Mouse (Mus musculus) limb, embryonic 14.5 days (tissue): ENCODE results near the gene 1700029F12Rik. TPM values are rescaled to one million over a fixed set of nuclear protein-coding genes. Genes with fewer than 3 reads are reported as not detected.

ENCODE experiments used
- ATAC-seq: fragments of 200-750 bp; cut with Nextera tagmentation; 2 replicates; pipeline ENCODE4 v1.8.0; 2017; ENCODE audit warnings: low read depth, moderate number of reproducible peaks, moderate TSS enrichment; ENCODE audit not compliant: low FRiP score
- DNase-seq: peaks from one replicate; pipeline ENCODE4 v3.0.0-alpha.2; 2015; ENCODE audit warnings: low spot score
- H3K27ac ChIP-seq: fragments of 300-500 bp; sonication (generic); replicated peaks from 2 replicates; pipeline ENCODE4 v1.5.1; 2014; ENCODE audit warnings: low read depth, mild to moderate bottlenecking, low read length, moderate library complexity, mixed read lengths
- H3K27me3 ChIP-seq: fragments of 300-500 bp; sonication (generic); 2 replicates; pipeline ENCODE4 v1.6.1; 2014; ENCODE audit warnings: low read length, mixed read lengths; ENCODE audit not compliant: control insufficient read depth, insufficient read depth
- H3K36me3 ChIP-seq: fragments of 300-500 bp; sonication (generic); 2 replicates; pipeline ENCODE4 v1.6.1; 2014; ENCODE audit warnings: mild to moderate bottlenecking, low read length, moderate library complexity, mixed read lengths; ENCODE audit not compliant: control insufficient read depth, insufficient read depth
- H3K4me1 ChIP-seq: fragments of 300-500 bp; sonication (generic); 2 replicates; pipeline ENCODE4 v1.6.1; 2014; ENCODE audit warnings: antibody characterized with exemption, low read length, mixed read lengths; ENCODE audit not compliant: control insufficient read depth, insufficient read depth
- H3K4me2 ChIP-seq: fragments of 300-500 bp; sonication (generic); replicated peaks from 2 replicates; pipeline ENCODE4 v1.6.1; 2014; ENCODE audit warnings: low read depth, mild to moderate bottlenecking, low read length, moderate library complexity; ENCODE audit not compliant: severe bottlenecking
- H3K4me3 ChIP-seq: fragments of 300-500 bp; sonication (generic); replicated peaks from 2 replicates; pipeline ENCODE4 v1.5.1; 2014; ENCODE audit warnings: low read length
- H3K9ac ChIP-seq: fragments of 300-500 bp; sonication (generic); 2 replicates; pipeline ENCODE4 v1.6.1; 2014; ENCODE audit warnings: mild to moderate bottlenecking, low read depth, low read length, moderate library complexity; ENCODE audit not compliant: severe bottlenecking
- H3K9me3 ChIP-seq: fragments of 300-500 bp; sonication (generic); 2 replicates; pipeline ENCODE4 v1.6.1; 2016; ENCODE audit warnings: low read length; ENCODE audit not compliant: control insufficient read depth
- POLR2A ChIP-seq: fragments of 200-500 bp; IDR thresholded peaks from 2 replicates; pipeline ENCODE4 v1.8.0; 2012; ENCODE audit warnings: inconsistent platforms, mild to moderate bottlenecking, moderate library complexity, borderline replicate concordance; ENCODE audit not compliant: insufficient read depth, insufficient read length; ENCODE audit errors: extremely low read depth
- WGBS: fragments of 180-500 bp; shearing (Covaris S2); extraction: QIAGEN DNeasy Blood & Tissue Kit; methylation state at CpG from one replicate; pipeline ENCODE4 v1.1.7; 2014; 5-methylcytosine and 5-hydroxymethylcytosine counted together
- polyA plus RNA-seq, 2 experiments: library from polyadenylated mRNA; depleted of rRNA in 1 of 2; stranded (reverse) in 1 of 2; unstranded in 1 of 2; fragments of >200 nt; fragmentation: Nextera tagmentation in 1 of 2; extraction: Ambion mirVana in 1 of 2; gene quantifications; 2 replicates each; pipeline versions ENCODE4 v1.2.1 to v1.2.3; 2012 to 2014

Gene 1700029F12Rik
- polyA plus RNA-seq, 2 experiments, result not detected

DNA sequence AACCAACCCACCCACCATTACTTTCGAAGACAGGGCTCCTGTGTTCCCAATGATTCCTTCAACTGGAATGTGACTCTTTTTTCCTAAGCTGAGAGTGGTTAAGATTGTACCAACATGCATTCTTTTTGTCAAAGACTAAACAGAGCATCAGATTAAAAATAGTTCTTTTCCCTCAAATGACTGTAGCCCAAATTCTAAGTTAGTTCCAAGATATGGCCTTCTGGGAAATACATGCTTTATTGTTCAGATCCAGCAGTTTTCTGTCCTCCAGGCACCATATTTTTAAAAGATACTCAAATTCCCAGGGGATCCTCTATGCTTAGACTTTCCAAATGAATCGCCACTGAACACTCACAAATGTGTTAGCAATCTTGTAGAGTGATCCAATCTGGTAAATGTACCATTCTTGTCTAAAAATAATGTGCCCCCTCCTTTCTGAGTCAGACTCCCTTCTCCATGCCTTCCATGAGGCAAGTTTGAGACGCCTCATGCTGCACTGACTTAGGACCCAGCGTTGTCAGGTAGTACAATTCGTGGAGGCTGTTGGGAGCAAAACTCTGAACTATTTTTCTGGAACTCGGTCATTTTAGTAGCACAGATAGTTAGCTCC, 57.1 kb downstream of the 1700029F12Rik start:
- H3K9me3 ChIP-seq, result no peaks in the 10 kb centered on the region
- no peak for DNase-seq
- H3K4me2 ChIP-seq, result no peak overlapping the region
- H3K4me1 ChIP-seq, result no peaks in the 10 kb centered on the region
- no peaks in the 10 kb centered on the region for H3K36me3 ChIP-seq
- H3K27ac ChIP-seq, result no peak overlapping the region
- 91% methylated on average over 6 of the region's 6 CpGs for WGBS
- no peak for ATAC-seq
- no peaks in the 10 kb centered on the region for H3K27me3 ChIP-seq
- TF ChIP-seq POLR2A, result no peak
- no peak overlapping the region for H3K4me3 ChIP-seq
- H3K9ac ChIP-seq, result no peak overlapping the region

- Histone ChIP-seq H3K27ac (no peak overlapping the region), H3K4me1 (no peaks in the 10 kb centered on the region), H3K36me3 (no peaks in the 10 kb centered on the region), H3K4me3 (no peak overlapping the region), H3K27me3 (no peaks in the 10 kb centered on the region), H3K4me2 (no peak overlapping the region), H3K9ac (no peak overlapping the region), H3K9me3 (no peaks in the 10 kb centered on the region)
- no peak for ATAC-seq
- 98% methylated on average over 4 of the region's 4 CpGs for WGBS
- no peak for TF ChIP-seq POLR2A
- no peak for DNase-seq
Measured at GRCm38 (mm10) chr13:96973318-96973717, 60.8 kb downstream of the 1700029F12Rik start.

Other genes with a start within 250 kb of the 1700029F12Rik start
- gene Gcnt4, start 109.7 kb downstream of the 1700029F12Rik start, polyA plus RNA-seq (2012; rRNA removed), result 0.63 and 0.81 TPM in 2 replicates
- 0.26 and 0.44 TPM in 2 replicates for gene Gcnt4, start 109.7 kb downstream of the 1700029F12Rik start, polyA plus RNA-seq (2014; fragmentation: Nextera tagmentation; extraction: Ambion mirVana)
- gene Fam169a, start 32.9 kb upstream of the 1700029F12Rik start, polyA plus RNA-seq (2012; rRNA removed), result 1.7 and 1.8 TPM in 2 replicates
- 2.8 and 3.6 TPM in 2 replicates for gene Fam169a, start 32.9 kb upstream of the 1700029F12Rik start, polyA plus RNA-seq (2014; fragmentation: Nextera tagmentation; extraction: Ambion mirVana)
- 2.1 and 2.8 TPM in 2 replicates for gene Gm6169, start 64.9 kb upstream of the 1700029F12Rik start, polyA plus RNA-seq (2012; rRNA removed)
- 5.0 and 5.1 TPM in 2 replicates for gene Gm6169, start 64.9 kb upstream of the 1700029F12Rik start, polyA plus RNA-seq (2014; fragmentation: Nextera tagmentation; extraction: Ambion mirVana)
- gene Gfm2, start 103.6 kb upstream of the 1700029F12Rik start, polyA plus RNA-seq (2012; rRNA removed), result 26.9 and 29.6 TPM in 2 replicates
- gene Gfm2, start 103.6 kb upstream of the 1700029F12Rik start, polyA plus RNA-seq (2014; fragmentation: Nextera tagmentation; extraction: Ambion mirVana), result 28.2 and 29.1 TPM in 2 replicates
- 66.8 and 121 TPM in 2 replicates for gene Nsa2, start 103.6 kb upstream of the 1700029F12Rik start, polyA plus RNA-seq (2012; rRNA removed)
- 88.3 and 88.4 TPM in 2 replicates for gene Nsa2, start 103.6 kb upstream of the 1700029F12Rik start, polyA plus RNA-seq (2014; fragmentation: Nextera tagmentation; extraction: Ambion mirVana)
- 46.3 and 50.7 TPM in 2 replicates for gene Hexb, start 164.0 kb upstream of the 1700029F12Rik start, polyA plus RNA-seq (2012; rRNA removed)
- 60.1 and 60.5 TPM in 2 replicates for gene Hexb, start 164.0 kb upstream of the 1700029F12Rik start, polyA plus RNA-seq (2014; fragmentation: Nextera tagmentation; extraction: Ambion mirVana)
- gene Enc1, start 206.7 kb upstream of the 1700029F12Rik start, polyA plus RNA-seq (2012; rRNA removed), result 33.5 and 40.7 TPM in 2 replicates
- gene Enc1, start 206.7 kb upstream of the 1700029F12Rik start, polyA plus RNA-seq (2014; fragmentation: Nextera tagmentation; extraction: Ambion mirVana), result 8.9 and 12.1 TPM in 2 replicates